8 mouse cellular contexts compared by ENCODE assay signal in the genomic region with DNA sequence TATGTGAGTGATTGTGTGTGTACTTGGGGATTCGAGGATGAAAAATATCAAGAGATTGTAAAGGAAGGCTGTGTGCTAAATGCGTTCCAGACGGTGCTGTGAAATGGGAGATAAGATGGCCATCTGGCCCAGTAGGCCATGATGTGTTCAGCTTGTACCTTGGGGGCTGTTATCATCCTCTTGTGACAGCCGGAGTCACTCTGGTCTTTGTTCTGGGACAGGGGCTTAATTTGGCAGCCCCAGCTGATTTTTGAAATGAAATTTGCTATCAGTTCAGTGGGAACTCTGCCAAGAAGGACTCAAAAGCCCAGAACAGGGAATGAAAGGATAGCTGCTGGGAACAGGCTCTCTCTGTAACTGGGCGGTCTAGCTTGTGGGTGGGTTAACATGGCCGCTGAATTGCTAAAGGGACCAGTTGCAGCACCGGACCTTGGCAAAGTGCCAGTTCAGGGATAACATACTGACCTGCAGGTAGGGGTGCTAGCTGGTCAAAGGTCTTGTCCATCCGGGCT.
DNase-seq lines count a peak whose midpoint lies in the region; ATAC-seq and TF ChIP-seq lines count a peak whose summit lies in the region.

No protein-coding gene starts in this region.

- H3K36me3 ChIP-seq in forebrain, embryonic 10.5 days (replicated peaks) = peaks cover 14% of the 10 kb centered on the region
- no peaks in the 10 kb centered on the region for H3K36me3 ChIP-seq in hindbrain, embryonic 12.5 days
- peaks cover 14% of the 10 kb centered on the region; the same call in 1 of the 2 replicates for H3K36me3 ChIP-seq in limb, embryonic 12.5 days
- H3K36me3 ChIP-seq in neural tube, embryonic 14.5 days (ENCODE audit: control insufficient read depth, insufficient read depth, low read length) = no peaks in the 10 kb centered on the region

- no peak for DNase-seq in gastrocnemius, adult 2 months
- DNase-seq in gastrocnemius, postnatal 25 days = no peak
- DNase-seq in forebrain, embryonic 10.5 days (ENCODE audit: extremely low spot score, low spot score) = no peak
- DNase-seq in ovary, postnatal 36 days (ENCODE audit: low spot score) = no peak
- no peak for DNase-seq in right cerebral cortex, adult 18-20 months

- peak; percentile 66 for ATAC-seq in hindbrain, embryonic 12.5 days (ENCODE audit: low FRiP score)
- ATAC-seq in limb, embryonic 12.5 days (ENCODE audit: insufficient number of reproducible peaks, insufficient read depth, low FRiP score, low TSS enrichment, low read depth) = no peak
- ATAC-seq in neural tube, embryonic 14.5 days (ENCODE audit: low read depth) = peak; percentile 58

- peaks cover 55% of the 10 kb centered on the region for H3K4me1 ChIP-seq in forebrain, embryonic 10.5 days
- H3K4me1 ChIP-seq in hindbrain, embryonic 12.5 days = peaks cover 42% of the 10 kb centered on the region
- peaks cover 30% of the 10 kb centered on the region for H3K4me1 ChIP-seq in limb, embryonic 12.5 days (replicated peaks)
- peaks cover 23% of the 10 kb centered on the region for H3K4me1 ChIP-seq in neural tube, embryonic 14.5 days (ENCODE audit: control insufficient read depth, insufficient read depth, low read length)

- intact Hi-C loops in gastrocnemius, adult 2 months (cut with DNase I) = no loop called here

- peaks cover 7% of the 10 kb centered on the region; the same call in 1 of the 2 replicates for H3K9me3 ChIP-seq in forebrain, embryonic 10.5 days
- no peaks in the 10 kb centered on the region for H3K9me3 ChIP-seq in hindbrain, embryonic 12.5 days (replicated peaks)
- no peaks in the 10 kb centered on the region for H3K9me3 ChIP-seq in limb, embryonic 12.5 days
- no peaks in the 10 kb centered on the region for H3K9me3 ChIP-seq in neural tube, embryonic 14.5 days (ENCODE audit: control insufficient read depth, low read length)

- H3K4me2 ChIP-seq in hindbrain, embryonic 12.5 days (replicated peaks) = no peak overlapping the region
- H3K4me2 ChIP-seq in limb, embryonic 12.5 days = no peak overlapping the region
- no peak overlapping the region for H3K4me2 ChIP-seq in neural tube, embryonic 14.5 days (ENCODE audit: low read depth, low read length)

- TF ChIP-seq CTCF in gastrocnemius, adult 2 months (IDR thresholded peaks at IDR 0.05) = no peak

- WGBS in forebrain, embryonic 10.5 days = 84% methylated on average over 8 of the region's 8 CpGs
- WGBS in hindbrain, embryonic 12.5 days = 40% methylated on average over 8 of the region's 8 CpGs
- WGBS in limb, embryonic 12.5 days = 46% methylated on average over 8 of the region's 8 CpGs
- WGBS in neural tube, embryonic 14.5 days = 44% methylated on average over 8 of the region's 8 CpGs

- H3K27ac ChIP-seq in gastrocnemius, adult 2 months = peak overlapping the region; percentile 81
- H3K27ac ChIP-seq in forebrain, embryonic 10.5 days = peak overlapping the region; percentile 77
- H3K27ac ChIP-seq in hindbrain, embryonic 12.5 days = peak overlapping the region; percentile 89
- H3K27ac ChIP-seq in limb, embryonic 12.5 days = peak overlapping the region; percentile 80
- peak overlapping the region; percentile 89 for H3K27ac ChIP-seq in neural tube, embryonic 14.5 days (ENCODE audit: low read depth, low read length)

- H3K4me3 ChIP-seq in gastrocnemius, adult 2 months = no peak overlapping the region
- H3K4me3 ChIP-seq in forebrain, embryonic 10.5 days = no peak overlapping the region
- no peak overlapping the region for H3K4me3 ChIP-seq in hindbrain, embryonic 12.5 days
- no peak overlapping the region for H3K4me3 ChIP-seq in limb, embryonic 12.5 days (replicated peaks)
- H3K4me3 ChIP-seq in neural tube, embryonic 14.5 days (ENCODE audit: low read depth, low read length) = no peak overlapping the region

- H3K27me3 ChIP-seq in forebrain, embryonic 10.5 days (ENCODE audit: poor library complexity, severe bottlenecking) = no peaks in the 10 kb centered on the region
- H3K27me3 ChIP-seq in hindbrain, embryonic 12.5 days = no peaks in the 10 kb centered on the region
- no peaks in the 10 kb centered on the region for H3K27me3 ChIP-seq in limb, embryonic 12.5 days
- H3K27me3 ChIP-seq in neural tube, embryonic 14.5 days (ENCODE audit: control insufficient read depth, insufficient read depth, low read length) = no peaks in the 10 kb centered on the region

- no peak overlapping the region for H3K9ac ChIP-seq in hindbrain, embryonic 12.5 days
- H3K9ac ChIP-seq in limb, embryonic 12.5 days (replicated peaks) = no peak overlapping the region
- no peak overlapping the region for H3K9ac ChIP-seq in neural tube, embryonic 14.5 days (replicated peaks; ENCODE audit: low read depth, low read length)
